Mouse (Mus musculus) layer of hippocampus, postnatal 10 days (tissue): ENCODE measurements around the gene Msi2. TPM values are rescaled to one million over a fixed set of nuclear protein-coding genes. Genes with fewer than 3 reads are reported as not detected.

Experiments used
- DNase-seq, 2 experiments: peaks; one replicate each; pipeline ENCODE4 v3.0.0; 2021; ENCODE audit warnings: low spot score in 2 of 2
- total RNA-seq, 2 experiments: library from RNA; stranded (reverse); gene quantifications; 2 replicates each; pipeline ENCODE4 v1.2.3; 2021

Gene Msi2
- total RNA-seq, 2 experiments from 2014 or later, result 97.4 to 97.6 TPM

GRCm38 (mm10) chr11:88459946-88460736, 258.2 kb downstream of the Msi2 start:
- DNase-seq, result no peak

DNA sequence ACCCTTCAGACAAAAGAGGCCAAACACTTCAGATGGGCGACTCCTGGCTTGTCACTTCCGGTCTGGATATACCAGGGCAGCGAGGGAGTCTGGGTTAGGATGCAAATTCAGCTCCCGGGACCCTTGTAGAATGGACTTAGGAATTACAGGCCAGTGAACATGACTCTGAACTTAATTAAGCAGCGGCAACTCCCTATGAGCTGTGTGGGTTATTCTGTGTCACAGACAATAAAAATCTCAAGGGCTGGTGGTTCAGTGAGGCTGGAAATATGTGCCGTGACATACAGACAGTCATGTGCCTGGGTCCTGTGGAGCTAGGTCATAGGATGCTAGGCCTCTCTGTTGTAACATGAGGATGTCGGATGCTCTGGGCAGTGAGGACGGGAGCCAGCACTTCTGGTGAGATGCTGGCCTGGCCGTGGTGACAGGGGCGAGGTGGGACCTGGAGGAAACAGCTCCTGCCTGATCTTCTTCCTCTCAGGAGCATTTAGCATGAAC, 261.0 kb downstream of the Msi2 start:
- no peak for DNase-seq

GRCm38 (mm10) chr11:88454867-88455806, 263.2 kb downstream of the Msi2 start:
- no peak for DNase-seq

DNA sequence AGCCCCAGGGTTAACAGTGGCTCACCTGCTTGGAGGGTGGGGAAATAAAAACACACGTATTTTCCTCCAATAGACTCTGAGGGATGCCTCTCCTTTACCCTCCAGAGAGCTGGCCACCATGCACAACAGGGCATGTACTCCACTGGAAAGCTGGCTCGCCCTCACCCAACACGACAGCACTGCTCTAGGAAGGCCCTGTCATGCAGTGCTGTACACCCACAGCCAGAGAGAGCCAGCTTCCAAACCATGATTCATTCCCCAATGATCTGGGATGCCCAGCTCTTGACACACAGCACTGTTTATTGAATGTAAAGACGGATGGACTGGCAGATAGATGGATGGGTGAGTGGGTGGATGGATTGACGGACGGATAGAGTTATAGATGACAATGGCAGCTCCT, 269.1 kb downstream of the Msi2 start:
- DNase-seq, result no peak

DNA sequence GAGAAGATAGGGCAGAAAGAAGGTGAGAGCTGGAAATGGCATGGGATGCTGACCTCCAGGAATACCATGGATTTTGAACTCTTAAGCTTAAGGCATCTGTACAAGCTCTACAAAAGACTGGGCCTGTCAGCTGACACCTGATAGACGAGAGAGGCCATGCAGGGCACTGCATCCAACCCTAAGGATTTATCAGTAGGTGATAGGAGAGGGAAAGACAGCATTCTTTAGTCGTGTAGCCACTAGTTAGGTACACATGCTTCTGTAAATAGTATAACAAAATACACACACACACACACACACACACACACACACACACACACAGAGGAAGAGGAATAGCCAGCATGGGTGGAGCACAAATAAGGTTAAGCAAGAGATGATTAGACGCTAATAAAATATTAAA, 269.7 kb downstream of the Msi2 start:
- DNase-seq, result no peak

DNA sequence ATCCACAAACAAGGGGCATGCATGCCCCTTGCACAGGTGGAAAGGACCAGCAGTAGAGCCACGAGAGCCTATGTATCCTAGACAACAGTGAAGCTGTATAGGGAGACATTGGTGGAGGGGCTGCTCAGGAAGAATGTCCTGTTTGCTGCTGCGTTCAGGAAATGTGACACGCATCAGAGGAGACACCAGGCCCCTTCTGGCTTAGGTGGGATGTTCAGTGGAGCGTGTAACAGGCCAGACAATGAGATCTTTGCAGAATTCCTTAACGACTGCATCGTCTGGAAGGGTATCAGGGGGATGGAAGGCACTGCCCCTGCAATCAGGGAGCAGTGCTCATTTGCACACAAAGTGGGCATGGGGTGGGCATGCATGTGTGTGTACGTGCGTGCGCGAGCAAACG, 271.0 kb downstream of the Msi2 start:
- no peak for DNase-seq

DNA sequence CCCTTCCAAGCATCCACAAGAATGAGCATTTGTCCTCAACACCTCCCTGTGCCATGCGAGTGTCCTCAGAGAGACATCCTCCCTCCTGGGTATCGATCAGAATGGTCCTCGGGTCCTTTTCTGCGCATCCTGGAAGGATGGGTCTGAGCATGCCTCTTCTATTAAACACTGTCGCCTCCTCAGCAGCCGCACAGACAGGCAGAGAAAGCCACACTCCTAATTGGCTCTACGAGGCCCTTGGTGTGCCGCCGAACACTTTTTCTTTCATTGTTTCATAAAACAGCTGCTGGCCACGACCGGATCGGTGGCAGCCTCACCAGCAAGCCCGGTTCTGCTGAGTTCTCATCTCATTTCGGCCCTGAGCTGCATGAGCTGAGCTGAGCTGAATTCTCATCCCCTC, 274.4 kb downstream of the Msi2 start:
- peak; percentile 22 to 25 for DNase-seq

DNA sequence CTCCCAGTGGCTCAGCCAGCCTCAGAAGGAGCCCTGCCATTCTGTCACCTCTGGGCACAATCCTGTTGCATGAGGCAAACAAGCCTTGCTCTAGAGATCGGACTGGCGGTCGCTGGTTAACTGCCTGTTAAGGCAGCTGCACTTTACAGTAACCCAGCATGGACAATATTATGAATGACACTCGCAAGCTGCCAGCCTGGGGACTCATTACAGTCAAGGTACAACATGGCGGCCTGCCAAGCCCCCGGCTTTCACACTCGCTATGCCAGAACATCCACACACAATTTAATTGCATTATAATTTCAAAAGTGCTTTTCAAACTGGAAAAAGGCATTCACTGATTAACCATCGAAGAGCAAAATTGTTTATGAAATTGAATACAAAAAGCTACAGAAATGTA, 275.0 kb downstream of the Msi2 start:
- peak; percentile 32 to 43 for DNase-seq

DNA sequence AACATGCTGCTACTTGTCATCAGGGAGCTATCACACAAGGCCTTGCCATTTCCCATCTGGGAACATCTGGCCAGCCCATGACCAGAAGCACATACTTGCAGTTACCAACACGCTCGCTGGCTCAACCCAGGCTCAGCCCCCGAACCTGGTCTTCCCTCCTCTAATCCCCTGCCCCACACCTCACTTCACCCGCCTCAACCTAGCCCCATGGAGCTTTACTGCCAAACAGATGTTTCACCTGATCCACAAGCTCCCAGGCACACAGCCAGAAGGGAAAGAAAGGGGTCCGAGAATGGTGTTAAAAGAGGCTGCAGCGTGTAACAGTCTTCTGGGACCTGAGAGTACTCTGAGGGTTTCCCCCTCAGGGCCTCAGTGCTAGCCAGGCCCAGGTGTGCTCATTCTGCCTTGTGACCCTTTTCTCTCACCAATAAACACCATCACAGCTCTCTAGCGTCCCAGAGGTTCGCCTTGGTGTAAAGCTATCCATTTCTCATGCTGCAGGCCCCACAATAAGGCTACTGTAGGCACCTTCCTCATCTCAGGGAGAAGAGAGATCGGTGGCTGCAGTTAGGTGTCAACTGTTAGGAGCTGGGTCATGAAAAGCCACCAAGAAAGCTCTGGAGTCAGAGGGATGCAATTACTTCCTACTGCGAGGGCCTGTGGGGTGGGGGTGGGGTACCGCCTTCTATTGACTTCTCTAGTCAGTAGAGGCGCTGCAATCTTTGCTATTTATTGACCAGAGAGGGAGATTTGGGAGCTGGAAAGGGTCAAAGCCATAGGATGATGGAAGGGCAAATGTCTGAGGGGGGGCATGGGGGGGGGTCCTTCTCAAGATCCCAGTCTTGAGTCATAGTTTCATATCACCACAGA, 276.2 kb downstream of the Msi2 start:
- no peak for DNase-seq

DNA sequence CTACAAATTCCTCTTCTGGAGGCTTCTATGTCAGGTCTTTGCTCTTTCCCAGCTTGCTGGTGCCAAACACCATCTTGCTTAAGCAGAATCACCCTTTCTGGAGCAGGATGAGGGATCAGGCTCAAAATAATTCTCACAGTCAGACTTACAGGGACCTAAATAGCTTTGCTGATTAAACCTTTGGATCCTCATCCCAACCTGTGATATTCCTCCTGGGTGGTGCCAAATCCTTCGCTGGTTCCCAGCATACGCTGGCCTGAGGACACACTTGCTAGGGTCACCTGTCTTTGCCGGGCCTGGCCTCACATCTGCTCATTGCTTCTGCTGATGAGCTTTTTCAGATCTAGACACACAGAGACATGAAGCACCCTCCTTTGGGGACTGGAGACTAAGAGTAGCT, 279.7 kb downstream of the Msi2 start:
- no peak for DNase-seq

- peak in 1 of 2 experiments; percentile 29 for DNase-seq
These were observed 281.7 kb downstream of the Msi2 start for GRCm38 (mm10) chr11:88436596-88436995.

- DNase-seq, result no peak
These were observed 282.8 kb downstream of the Msi2 start for GRCm38 (mm10) chr11:88435543-88435942.

GRCm38 (mm10) chr11:88431363-88432269, 286.7 kb downstream of the Msi2 start:
- DNase-seq, result no peak

DNA sequence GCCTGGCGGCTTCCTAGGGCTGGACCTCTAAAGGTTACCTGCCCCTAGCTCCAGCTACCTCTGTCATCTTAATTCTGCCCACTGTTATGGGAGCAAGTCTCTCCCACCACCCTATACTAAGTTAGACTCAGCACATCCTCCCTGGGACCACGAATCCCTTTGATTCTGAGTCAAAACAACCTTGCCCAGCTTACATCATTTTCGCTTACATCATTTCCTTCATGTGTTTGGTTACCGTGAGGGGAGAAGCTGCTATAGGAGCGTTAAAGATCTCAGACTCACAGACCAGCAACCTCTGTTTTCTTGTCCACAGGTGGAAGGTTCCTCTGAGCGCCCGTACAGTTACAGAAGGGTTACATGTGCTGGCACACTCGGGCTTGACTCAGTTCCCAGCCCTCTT, 288.0 kb downstream of the Msi2 start:
- no peak for DNase-seq

DNA sequence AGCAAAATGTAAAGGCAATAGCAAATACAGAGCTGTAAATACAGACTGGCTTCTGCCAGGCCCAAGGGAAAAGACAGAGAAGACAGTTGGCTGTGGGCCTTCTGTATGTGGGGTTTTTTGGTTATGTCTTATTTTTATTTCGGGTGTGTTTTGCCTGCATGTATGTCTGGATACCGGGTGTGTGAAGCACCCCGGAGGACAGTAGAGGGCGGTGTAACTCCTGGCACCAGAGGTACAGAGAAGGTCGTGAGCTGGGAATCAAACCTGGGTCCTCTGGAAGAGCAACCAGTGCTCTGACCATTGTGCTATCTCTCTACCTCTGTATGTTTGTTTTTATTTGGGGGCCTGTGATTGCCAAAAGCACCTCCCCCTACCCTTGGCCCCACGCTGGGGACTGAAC, 288.6 kb downstream of the Msi2 start:
- DNase-seq, result no peak

GRCm38 (mm10) chr11:88425631-88426101, 292.6 kb downstream of the Msi2 start:
- DNase-seq, result no peak

- DNase-seq, result no peak
These were observed 294.1 kb downstream of the Msi2 start for GRCm38 (mm10) chr11:88424034-88424767.

DNA sequence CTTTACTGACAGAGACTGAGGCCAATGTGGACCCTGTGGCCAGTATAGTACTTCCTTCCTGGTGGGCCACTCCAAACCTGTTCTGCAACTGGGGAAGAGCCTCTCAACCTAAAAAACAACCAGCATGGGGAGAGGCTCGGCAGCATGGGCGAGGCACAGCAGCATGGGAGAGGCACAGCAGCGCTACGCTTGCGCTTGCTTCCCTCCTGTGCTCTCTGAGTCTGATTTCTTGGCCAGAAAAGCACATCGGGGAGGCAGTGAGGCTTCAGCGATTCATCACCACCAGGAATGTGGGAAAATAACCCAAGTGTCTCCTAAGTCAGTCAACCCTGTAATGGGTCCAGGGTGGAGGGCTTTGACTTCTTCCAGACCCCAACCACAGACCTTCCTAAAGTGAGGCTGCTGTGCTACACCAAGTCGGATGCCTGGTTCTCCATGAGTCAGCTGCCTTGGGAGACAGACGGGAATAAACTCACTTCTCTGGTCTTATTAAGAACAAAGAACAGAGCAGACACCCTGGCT, 297.2 kb downstream of the Msi2 start:
- no peak for DNase-seq
